Mouse (Mus musculus) midbrain, postnatal 0 days (tissue): Measurements from ENCODE around the gene Ddx47. TPM values are rescaled to one million over a fixed set of nuclear protein-coding genes. Genes with fewer than 3 reads are reported as not detected.

Experiments
- ATAC-seq: fragments of 200-750 bp; cut with Nextera tagmentation; 2 replicates; pipeline ENCODE4 v1.8.0; 2017; ENCODE audit warnings: moderate number of reproducible peaks, mild to moderate bottlenecking, moderate TSS enrichment, moderate library complexity; ENCODE audit not compliant: low FRiP score
- DNase-seq: peaks from one replicate; pipeline ENCODE4 v3.0.0-alpha.2; 2015; ENCODE audit warnings: low spot score
- H3K27ac ChIP-seq: fragments of 300-500 bp; sonication (generic); 2 replicates; pipeline ENCODE4 v1.5.1; 2014; ENCODE audit warnings: low read depth, mild to moderate bottlenecking, low read length, mixed read lengths
- H3K27me3 ChIP-seq: fragments of 300-500 bp; sonication (generic); 2 replicates; pipeline ENCODE4 v1.6.1; 2014; ENCODE audit warnings: low read length, control low read depth, mixed read lengths; ENCODE audit not compliant: insufficient read depth
- H3K36me3 ChIP-seq: fragments of 300-500 bp; sonication (generic); 2 replicates; pipeline ENCODE4 v1.6.1; 2014; ENCODE audit warnings: low read length, control low read depth, mixed read lengths; ENCODE audit not compliant: insufficient read depth
- H3K4me1 ChIP-seq: fragments of 300-500 bp; sonication (generic); 2 replicates; pipeline ENCODE4 v1.6.1; 2014; ENCODE audit warnings: mild to moderate bottlenecking, control low read depth, antibody characterized with exemption, low read length, mixed read lengths; ENCODE audit not compliant: insufficient read depth
- H3K4me2 ChIP-seq: fragments of 300-500 bp; sonication (generic); 2 replicates; pipeline ENCODE4 v1.6.1; 2014; ENCODE audit warnings: low read depth, mild to moderate bottlenecking, low read length, mixed read lengths; ENCODE audit not compliant: poor library complexity, severe bottlenecking
- H3K4me3 ChIP-seq: fragments of 300-500 bp; sonication (generic); 2 replicates; pipeline ENCODE4 v1.5.1; 2014; ENCODE audit warnings: low read depth, mild to moderate bottlenecking, low read length, moderate library complexity
- H3K9ac ChIP-seq: fragments of 300-500 bp; sonication (generic); replicated peaks from 2 replicates; pipeline ENCODE4 v1.6.1; 2014; ENCODE audit warnings: mild to moderate bottlenecking, low read length, moderate library complexity, mixed read lengths; ENCODE audit not compliant: poor library complexity, severe bottlenecking
- H3K9me3 ChIP-seq: fragments of 300-500 bp; sonication (generic); 2 replicates; pipeline ENCODE4 v1.6.1; 2016; ENCODE audit warnings: low read length, control low read depth
- CTCF ChIP-seq: IDR thresholded peaks from 2 replicates; pipeline ENCODE4 v1.5.1; 2016; ENCODE audit warnings: antibody characterized with exemption, mild to moderate bottlenecking
- WGBS: fragments of 180-500 bp; shearing (Covaris S2); extraction: QIAGEN DNeasy Blood & Tissue Kit; methylation state at CpG from one replicate; pipeline ENCODE4 v1.1.7; 2014; 5-methylcytosine and 5-hydroxymethylcytosine counted together
- polyA plus RNA-seq: library from polyadenylated mRNA; unstranded; fragments of >200 nt; fragmentation: Nextera tagmentation; extraction: Ambion mirVana; gene quantifications from 2 replicates; pipeline ENCODE4 v1.2.1, GENCODE M21; 2015
- total RNA-seq: library from RNA; depleted of rRNA; stranded (reverse); fragments of >200 nt; gene quantifications from 2 replicates; pipeline ENCODE4 v1.2.3, GENCODE M21; 2014; rRNA removed

The Ddx47 gene
- total RNA-seq (27.5 and 43.5 TPM in 2 replicates), polyA plus RNA-seq (58.1 and 58.4 TPM in 2 replicates)

GRCm38 (mm10) chr6:135011048-135011733 lies at the start of gene Ddx47:
Ddx47 (plus strand) TSS chr6:135011612.
- 6% methylated on average over 19 of the region's 19 CpGs for WGBS
- H3K27ac ChIP-seq: peak within 1 kb of the TSS; percentile 47
- peak; percentile 97 for DNase-seq

GRCm38 (mm10) chr6:134961858-134962517 lies 49.4 kb upstream of the Ddx47 start:
- Histone ChIP-seq H3K4me1 (no peaks in the 10 kb centered on the region), H3K4me3 (no peak overlapping the region), H3K27me3 (no peaks in the 10 kb centered on the region), H3K9me3 (no peaks in the 10 kb centered on the region), H3K4me2 (no peak overlapping the region), H3K9ac (no peak overlapping the region), H3K36me3 (no peaks in the 10 kb centered on the region), H3K27ac (no peak overlapping the region)
- DNase-seq (no peak), ATAC-seq (no peak)
- TF ChIP-seq CTCF: no peak
- 54% methylated on average over 9 of the region's 9 CpGs for WGBS

More at GRCm38 (mm10) chr6:135011048-135011733, at the start of gene Ddx47:
- Histone ChIP-seq H3K4me2 (peak within 1 kb of the TSS; percentile 72), H3K9me3 (no peaks in the 10 kb centered on the region), H3K4me3 (peak within 1 kb of the TSS; percentile 76), H3K4me1 (peaks cover 6% of the 10 kb centered on the region; the same call in 1 of the 2 replicates), H3K27me3 (no peaks in the 10 kb centered on the region), H3K9ac (peak within 1 kb of the TSS; percentile 79), H3K36me3 (peaks cover 21% of the 10 kb centered on the region)
- TF ChIP-seq CTCF: peak; percentile 100
- ATAC-seq: peak; percentile 94

- no peaks in the 10 kb centered on the region for H3K27me3 ChIP-seq
- 51% methylated on average over 5 of the region's 5 CpGs for WGBS
- ATAC-seq (no peak), DNase-seq (no peak)
- no peak overlapping the region for H3K27ac ChIP-seq
- no peak overlapping the region for H3K4me3 ChIP-seq
- H3K9me3 ChIP-seq: no peaks in the 10 kb centered on the region
- no peak overlapping the region for H3K9ac ChIP-seq
- H3K4me1 ChIP-seq: no peaks in the 10 kb centered on the region
- H3K36me3 ChIP-seq: no peaks in the 10 kb centered on the region
- no peak for TF ChIP-seq CTCF
- no peak overlapping the region for H3K4me2 ChIP-seq
These were observed 48.9 kb upstream of the Ddx47 start for GRCm38 (mm10) chr6:134962518-134962893.

DNA sequence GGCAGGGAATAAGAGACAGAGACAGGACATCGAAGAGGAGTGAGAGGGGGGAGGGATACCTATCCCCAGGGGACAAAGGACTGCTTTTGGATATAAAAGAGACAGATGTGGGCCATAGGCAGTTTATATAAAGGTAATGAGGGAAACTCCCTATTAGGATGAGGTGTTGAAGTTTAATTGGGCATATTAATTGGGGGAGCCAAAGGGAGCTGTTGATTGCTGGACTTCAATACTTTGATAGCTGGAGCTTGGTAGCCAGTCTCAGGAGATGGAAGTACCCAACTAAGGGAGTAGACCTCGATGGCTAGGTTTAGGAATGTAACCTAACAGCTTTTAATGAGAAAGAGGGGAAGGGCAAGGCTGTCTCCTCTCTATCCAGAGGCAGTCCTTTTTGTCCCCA lies 47.5 kb upstream of the Ddx47 start:
- DNase-seq (no peak), ATAC-seq (no peak)
- TF ChIP-seq CTCF: no peak
- Histone ChIP-seq H3K4me3 (no peak overlapping the region), H3K9me3 (no peaks in the 10 kb centered on the region), H3K27ac (no peak overlapping the region), H3K9ac (no peak overlapping the region), H3K27me3 (no peaks in the 10 kb centered on the region), H3K4me1 (no peaks in the 10 kb centered on the region), H3K36me3 (no peaks in the 10 kb centered on the region), H3K4me2 (no peak overlapping the region)
- WGBS: 82% methylated on average over 2 of the region's 2 CpGs

DNA sequence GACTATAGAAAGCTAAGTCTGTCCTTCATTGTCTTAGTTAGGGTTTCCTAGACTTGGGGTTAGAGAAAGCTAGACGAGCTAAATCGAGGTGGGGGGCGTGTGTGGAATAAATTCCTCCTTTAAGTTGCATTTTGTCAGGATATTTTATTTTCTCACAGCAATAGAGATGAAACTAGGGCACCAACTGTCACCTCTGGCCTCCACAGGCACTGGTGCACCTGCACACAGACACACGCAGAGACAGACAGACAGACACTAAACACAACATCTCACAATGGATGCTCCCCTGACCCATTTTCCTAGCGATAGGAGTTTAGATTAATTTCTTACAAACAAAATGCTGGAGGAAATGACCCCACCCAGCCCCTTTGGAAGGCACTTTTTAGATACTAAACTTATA lies 44.7 kb upstream of the Ddx47 start:
- ATAC-seq (no peak), DNase-seq (no peak)
- H3K4me2 ChIP-seq: no peak overlapping the region
- H3K27ac ChIP-seq: no peak overlapping the region
- H3K36me3 ChIP-seq: no peaks in the 10 kb centered on the region
- TF ChIP-seq CTCF: no peak
- H3K4me3 ChIP-seq: no peak overlapping the region
- no peaks in the 10 kb centered on the region for H3K27me3 ChIP-seq
- H3K9ac ChIP-seq: no peak overlapping the region
- no peaks in the 10 kb centered on the region for H3K9me3 ChIP-seq
- WGBS: 88% methylated on average over 5 of the region's 5 CpGs
- no peaks in the 10 kb centered on the region for H3K4me1 ChIP-seq

DNA sequence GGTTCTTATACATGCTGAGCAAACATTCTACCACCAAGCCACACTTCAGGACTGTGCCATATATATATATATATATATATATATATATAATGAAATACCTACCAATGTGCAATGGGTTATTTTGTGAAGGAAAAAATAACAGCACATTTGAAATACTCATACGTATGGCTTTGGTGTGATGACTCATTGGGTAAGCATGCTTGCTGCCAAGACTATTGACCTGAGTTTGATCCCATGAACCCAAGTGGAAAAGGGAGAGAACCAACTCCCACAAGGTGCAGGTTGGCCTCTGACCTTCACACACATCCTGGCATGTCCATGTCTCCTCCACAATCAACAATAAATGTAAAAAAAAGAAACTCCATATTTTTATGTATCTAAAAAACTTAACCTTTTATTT lies 43.1 kb upstream of the Ddx47 start:
- no peak overlapping the region for H3K27ac ChIP-seq
- H3K4me3 ChIP-seq: no peak overlapping the region
- H3K9me3 ChIP-seq: no peaks in the 10 kb centered on the region
- no peaks in the 10 kb centered on the region for H3K36me3 ChIP-seq
- ATAC-seq (no peak), DNase-seq (no peak)
- 90% methylated on average over 1 of the region's 1 CpGs for WGBS
- H3K9ac ChIP-seq: no peak overlapping the region
- TF ChIP-seq CTCF: no peak
- no peaks in the 10 kb centered on the region for H3K4me1 ChIP-seq
- no peak overlapping the region for H3K4me2 ChIP-seq
- no peaks in the 10 kb centered on the region for H3K27me3 ChIP-seq
